Mouse (Mus musculus) kidney, adult 8-10 months (tissue): ENCODE data around the gene Atp2b1.
"Not testable (repeated sequence)": the region's sequence is repeated elsewhere in the genome, so short reads cannot be mapped to it uniquely, and the experiment has no call there.

Experiments used
- DNase-seq, 2 experiments: peaks; one replicate each; pipeline ENCODE4 v3.0.0; 2022

Atp2b1 gene

GRCm38 (mm10) chr10:98967240-98967891 is 53.2 kb downstream of the Atp2b1 start:
- no peak for DNase-seq

GRCm38 (mm10) chr10:98970917-98971316 is 56.7 kb downstream of the Atp2b1 start:
- DNase-seq, result no peak

GRCm38 (mm10) chr10:98972359-98972758 is 58.2 kb downstream of the Atp2b1 start:
- no peak for DNase-seq

- DNase-seq, result peak in 1 of 2 experiments; percentile 24
These were observed 58.9 kb downstream of the Atp2b1 start for GRCm38 (mm10) chr10:98972912-98973605.

GRCm38 (mm10) chr10:98974645-98975044 is 60.4 kb downstream of the Atp2b1 start:
- no peak for DNase-seq

GRCm38 (mm10) chr10:98975611-98976010 is 61.4 kb downstream of the Atp2b1 start:
- DNase-seq, result no peak

- DNase-seq, result no peak
These were observed 62.8 kb downstream of the Atp2b1 start for GRCm38 (mm10) chr10:98976877-98977494.

GRCm38 (mm10) chr10:98978766-98979165 is 64.6 kb downstream of the Atp2b1 start:
- DNase-seq, result no peak

- DNase-seq, result no peak
These were observed 65.1 kb downstream of the Atp2b1 start for GRCm38 (mm10) chr10:98979296-98979695.

GRCm38 (mm10) chr10:98979951-98980350 is 65.7 kb downstream of the Atp2b1 start:
- no peak for DNase-seq

GRCm38 (mm10) chr10:98991964-98992363 is 77.8 kb downstream of the Atp2b1 start:
- DNase-seq, result no peak

- DNase-seq, result no peak
These were observed 79.0 kb downstream of the Atp2b1 start for GRCm38 (mm10) chr10:98993186-98993585.

GRCm38 (mm10) chr10:98995016-98995747 is 81.0 kb downstream of the Atp2b1 start:
- DNase-seq, result not testable (repeated sequence)

- no peak for DNase-seq
These were observed 90.7 kb downstream of the Atp2b1 start for GRCm38 (mm10) chr10:99004866-99005265.

GRCm38 (mm10) chr10:99011084-99011483 is 96.9 kb downstream of the Atp2b1 start:
- DNase-seq, result no peak

- no peak for DNase-seq
These were observed 97.9 kb downstream of the Atp2b1 start for GRCm38 (mm10) chr10:99012086-99012485.

GRCm38 (mm10) chr10:99014737-99015136 is 100.5 kb downstream of the Atp2b1 start:
- no peak for DNase-seq

- no peak for DNase-seq
These were observed 102.8 kb downstream of the Atp2b1 start for GRCm38 (mm10) chr10:99016996-99017395.

GRCm38 (mm10) chr10:99027462-99027861 is 113.3 kb downstream of the Atp2b1 start:
- no peak for DNase-seq

- DNase-seq, result no peak
These were observed 115.6 kb downstream of the Atp2b1 start for GRCm38 (mm10) chr10:99029844-99030243.

- DNase-seq, result peak; percentile 17 to 27
These were observed 119.9 kb downstream of the Atp2b1 start for GRCm38 (mm10) chr10:99033830-99034828.
